Mouse (Mus musculus): ENCODE data around the gene Arl5c.

The Arl5c gene

GRCm38 (mm10) chr11:97958641-97959299 lies 37.2 kb downstream of the Arl5c start:
- no peak overlapping the region; the same call in 1 of the 2 replicates for H3K4me3 ChIP-seq (replicated peaks; ENCODE audit: low read length)
- H3K27me3 ChIP-seq (ENCODE audit: insufficient read depth, low read length) = no peaks in the 10 kb centered on the region
- H3K36me3 ChIP-seq (ENCODE audit: insufficient read depth, low read length) = peaks cover 22% of the 10 kb centered on the region
- TF ChIP-seq NANOG (IDR thresholded peaks at IDR 0.05; ENCODE audit: borderline replicate concordance, low read length) (no peak), POU5F1 (IDR thresholded peaks at IDR 0.05; ENCODE audit: borderline replicate concordance, low read length) (no peak), CTCF (conservative IDR thresholded peaks at IDR 0.05; ENCODE audit: low read length) (no peak)
- no peaks in the 10 kb centered on the region for H3K9me3 ChIP-seq (ENCODE audit: low read length)
- peaks cover 79% of the 10 kb centered on the region for H3K4me1 ChIP-seq (replicated peaks; ENCODE audit: low read depth, low read length)

- TF ChIP-seq NANOG (IDR thresholded peaks at IDR 0.05; ENCODE audit: borderline replicate concordance, low read length) = no peak
- no peak for TF ChIP-seq POU5F1 (IDR thresholded peaks at IDR 0.05; ENCODE audit: borderline replicate concordance, low read length)
- no peak for TF ChIP-seq CTCF (conservative IDR thresholded peaks at IDR 0.05; ENCODE audit: low read length)
- H3K4me1 ChIP-seq (replicated peaks; ENCODE audit: low read depth, low read length) = peaks cover 85% of the 10 kb centered on the region
- H3K36me3 ChIP-seq (ENCODE audit: insufficient read depth, low read length) = peaks cover 36% of the 10 kb centered on the region
- H3K9me3 ChIP-seq (ENCODE audit: low read length) = no peaks in the 10 kb centered on the region
- H3K4me3 ChIP-seq (replicated peaks; ENCODE audit: low read length) = no peak overlapping the region
- no peaks in the 10 kb centered on the region for H3K27me3 ChIP-seq (ENCODE audit: insufficient read depth, low read length)
These were observed 38.9 kb downstream of the Arl5c start for GRCm38 (mm10) chr11:97956905-97957560.

GRCm38 (mm10) chr11:97955915-97956314 lies 40.1 kb downstream of the Arl5c start:
- Histone ChIP-seq H3K4me3 (replicated peaks; ENCODE audit: low read length) (peak overlapping the region; percentile 29; the same call in 1 of the 2 replicates), H3K9me3 (ENCODE audit: low read length) (no peaks in the 10 kb centered on the region), H3K27me3 (ENCODE audit: insufficient read depth, low read length) (no peaks in the 10 kb centered on the region), H3K36me3 (ENCODE audit: insufficient read depth, low read length) (peaks cover 41% of the 10 kb centered on the region), H3K4me1 (replicated peaks; ENCODE audit: low read depth, low read length) (peaks cover 88% of the 10 kb centered on the region)
- TF ChIP-seq CTCF (conservative IDR thresholded peaks at IDR 0.05; ENCODE audit: low read length) (no peak), POU5F1 (IDR thresholded peaks at IDR 0.05; ENCODE audit: borderline replicate concordance, low read length) (no peak), NANOG (IDR thresholded peaks at IDR 0.05; ENCODE audit: borderline replicate concordance, low read length) (no peak)

- Histone ChIP-seq H3K9me3 (ENCODE audit: low read length) (no peaks in the 10 kb centered on the region), H3K4me3 (replicated peaks; ENCODE audit: low read length) (peak overlapping the region; percentile 29; the same call in 1 of the 2 replicates), H3K36me3 (ENCODE audit: insufficient read depth, low read length) (peaks cover 39% of the 10 kb centered on the region), H3K27me3 (ENCODE audit: insufficient read depth, low read length) (no peaks in the 10 kb centered on the region), H3K4me1 (replicated peaks; ENCODE audit: low read depth, low read length) (peaks cover 91% of the 10 kb centered on the region)
- TF ChIP-seq POU5F1 (IDR thresholded peaks at IDR 0.05; ENCODE audit: borderline replicate concordance, low read length) (no peak), CTCF (conservative IDR thresholded peaks at IDR 0.05; ENCODE audit: low read length) (no peak), NANOG (IDR thresholded peaks at IDR 0.05; ENCODE audit: borderline replicate concordance, low read length) (no peak)
These were observed 40.7 kb downstream of the Arl5c start for GRCm38 (mm10) chr11:97955146-97955902.

- TF ChIP-seq CTCF (conservative IDR thresholded peaks at IDR 0.05; ENCODE audit: low read length) (no peak), NANOG (IDR thresholded peaks at IDR 0.05; ENCODE audit: borderline replicate concordance, low read length) (no peak), POU5F1 (IDR thresholded peaks at IDR 0.05; ENCODE audit: borderline replicate concordance, low read length) (no peak)
- Histone ChIP-seq H3K9me3 (ENCODE audit: low read length) (no peaks in the 10 kb centered on the region), H3K27me3 (ENCODE audit: insufficient read depth, low read length) (no peaks in the 10 kb centered on the region), H3K36me3 (ENCODE audit: insufficient read depth, low read length) (peaks cover 39% of the 10 kb centered on the region), H3K4me3 (replicated peaks; ENCODE audit: low read length) (no peak overlapping the region), H3K4me1 (replicated peaks; ENCODE audit: low read depth, low read length) (peaks cover 94% of the 10 kb centered on the region)
These were observed 41.4 kb downstream of the Arl5c start for GRCm38 (mm10) chr11:97954469-97955141.

GRCm38 (mm10) chr11:97953939-97954275 lies 42.1 kb downstream of the Arl5c start:
- Histone ChIP-seq H3K27me3 (ENCODE audit: insufficient read depth, low read length) (no peaks in the 10 kb centered on the region), H3K9me3 (ENCODE audit: low read length) (no peaks in the 10 kb centered on the region), H3K4me1 (replicated peaks; ENCODE audit: low read depth, low read length) (peaks cover 95% of the 10 kb centered on the region), H3K36me3 (ENCODE audit: insufficient read depth, low read length) (peaks cover 42% of the 10 kb centered on the region), H3K4me3 (replicated peaks; ENCODE audit: low read length) (no peak overlapping the region; the same call in 1 of the 2 replicates)
- TF ChIP-seq NANOG (IDR thresholded peaks at IDR 0.05; ENCODE audit: borderline replicate concordance, low read length) = no peak
- no peak for TF ChIP-seq POU5F1 (IDR thresholded peaks at IDR 0.05; ENCODE audit: borderline replicate concordance, low read length)
- no peak for TF ChIP-seq CTCF (conservative IDR thresholded peaks at IDR 0.05; ENCODE audit: low read length)

GRCm38 (mm10) chr11:97953179-97953938 lies 42.6 kb downstream of the Arl5c start:
- H3K36me3 ChIP-seq (ENCODE audit: insufficient read depth, low read length) = peaks cover 42% of the 10 kb centered on the region
- no peaks in the 10 kb centered on the region for H3K9me3 ChIP-seq (ENCODE audit: low read length)
- H3K27me3 ChIP-seq (ENCODE audit: insufficient read depth, low read length) = no peaks in the 10 kb centered on the region
- peaks cover 95% of the 10 kb centered on the region for H3K4me1 ChIP-seq (replicated peaks; ENCODE audit: low read depth, low read length)
- no peak overlapping the region; the same call in 1 of the 2 replicates for H3K4me3 ChIP-seq (replicated peaks; ENCODE audit: low read length)
- TF ChIP-seq CTCF (conservative IDR thresholded peaks at IDR 0.05; ENCODE audit: low read length) = no peak
- no peak for TF ChIP-seq NANOG (IDR thresholded peaks at IDR 0.05; ENCODE audit: borderline replicate concordance, low read length)
- no peak for TF ChIP-seq POU5F1 (IDR thresholded peaks at IDR 0.05; ENCODE audit: borderline replicate concordance, low read length)
